Mouse (Mus musculus): Measurements from ENCODE around the gene Gnaz.

The Gnaz gene

GRCm38 (mm10) chr10:74973026-74973425, 6.0 kb downstream of the Gnaz start:
- DNase-seq = no peak

GRCm38 (mm10) chr10:74975626-74976025, 8.6 kb downstream of the Gnaz start:
- no peak for DNase-seq

GRCm38 (mm10) chr10:74976429-74976828, 9.5 kb downstream of the Gnaz start:
- DNase-seq = no peak

GRCm38 (mm10) chr10:74978056-74978455, 11.1 kb downstream of the Gnaz start:
- DNase-seq = no peak

- no peak for DNase-seq
Measured at GRCm38 (mm10) chr10:74981159-74981558, 14.2 kb downstream of the Gnaz start.

- no peak for DNase-seq
Measured at GRCm38 (mm10) chr10:74983176-74983575, 16.2 kb downstream of the Gnaz start.

GRCm38 (mm10) chr10:74987698-74988470, 20.9 kb downstream of the Gnaz start:
- no peak for DNase-seq

- no peak for DNase-seq
Measured at GRCm38 (mm10) chr10:74989814-74990213, 22.8 kb downstream of the Gnaz start.

- no peak for DNase-seq
Measured at GRCm38 (mm10) chr10:74990584-74991322, 23.8 kb downstream of the Gnaz start.

- no peak for DNase-seq
Measured at GRCm38 (mm10) chr10:74994863-74995262, 27.9 kb downstream of the Gnaz start.

- DNase-seq = peak; percentile 42
Measured at GRCm38 (mm10) chr10:74995377-74995776, 28.4 kb downstream of the Gnaz start.

GRCm38 (mm10) chr10:75001391-75001790, 34.4 kb downstream of the Gnaz start:
- peak; percentile 89 for DNase-seq

- no peak for DNase-seq
Measured at GRCm38 (mm10) chr10:75004067-75004466, 37.1 kb downstream of the Gnaz start.

- no peak for DNase-seq
Measured at GRCm38 (mm10) chr10:75006889-75007662, 40.1 kb downstream of the Gnaz start.

GRCm38 (mm10) chr10:75010704-75011103, 43.7 kb downstream of the Gnaz start:
- DNase-seq = no peak

GRCm38 (mm10) chr10:75015465-75015864, 48.5 kb downstream of the Gnaz start:
- no peak for DNase-seq

- DNase-seq = no peak
Measured at GRCm38 (mm10) chr10:75016481-75016880, 49.5 kb downstream of the Gnaz start.

- DNase-seq = no peak
Measured at GRCm38 (mm10) chr10:75020271-75020670, 53.3 kb downstream of the Gnaz start.

GRCm38 (mm10) chr10:75021138-75021537, 54.2 kb downstream of the Gnaz start:
- DNase-seq = peak; percentile 71

- no peak for DNase-seq
Measured at GRCm38 (mm10) chr10:75026491-75026890, 59.5 kb downstream of the Gnaz start.

- DNase-seq = no peak
Measured at GRCm38 (mm10) chr10:75028743-75029142, 61.8 kb downstream of the Gnaz start.

GRCm38 (mm10) chr10:75029677-75030076, 62.7 kb downstream of the Gnaz start:
- DNase-seq = no peak

- no peak for DNase-seq
Measured at GRCm38 (mm10) chr10:75030234-75030633, 63.3 kb downstream of the Gnaz start.
